Mouse (Mus musculus) bone marrow macrophage, adult 2 months (primary cell): ENCODE data around the gene Ppp2r5d.

Experiments
- CTCF ChIP-seq: IDR thresholded peaks from 2 replicates; pipeline ENCODE4 v1.5.1; 2012; ENCODE audit warnings: low read depth, mild to moderate bottlenecking, low read length, moderate library complexity
- POLR2A ChIP-seq: IDR thresholded peaks from 2 replicates; pipeline ENCODE4 v1.6.1; 2012; ENCODE audit warnings: mild to moderate bottlenecking, low read depth, low read length, borderline replicate concordance

DNA sequence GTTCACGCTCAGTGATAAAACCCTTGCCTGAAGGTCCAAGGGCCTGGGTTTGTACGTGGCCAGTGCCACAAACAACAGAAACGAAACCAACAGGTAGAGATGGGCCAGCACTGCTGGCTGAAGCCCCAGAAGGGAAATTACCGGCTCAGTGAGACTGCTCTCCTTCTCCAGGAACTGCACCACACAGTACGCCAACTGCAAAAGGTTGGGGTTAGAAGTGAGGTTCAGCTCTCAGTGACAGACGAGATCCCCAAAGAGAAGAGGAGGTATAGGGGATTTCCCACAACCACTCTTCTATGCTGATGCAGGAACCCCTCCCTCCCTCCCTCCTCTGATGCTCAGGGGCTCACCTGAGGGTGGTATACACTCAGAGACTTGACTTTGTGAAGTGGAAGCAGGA, 19.0 kb downstream of the Ppp2r5d start:
- TF ChIP-seq POLR2A (no peak), CTCF (no peak)
